Mouse (Mus musculus) forebrain, embryonic 13.5 days (tissue): ENCODE data around the gene Olfr938. TPM values are rescaled to one million over a fixed set of nuclear protein-coding genes. Genes with fewer than 3 reads are reported as not detected.

ENCODE experiments used
- ATAC-seq: fragments of 200-750 bp; cut with Nextera tagmentation; 2 replicates; pipeline ENCODE4 v1.8.0; 2017
- H3K27ac ChIP-seq: fragments of 300-500 bp; sonication (generic); 2 replicates; pipeline ENCODE4 v1.5.1; 2015; ENCODE audit warnings: inconsistent platforms, mild to moderate bottlenecking, moderate library complexity
- H3K27me3 ChIP-seq: fragments of 300-500 bp; sonication (generic); 2 replicates; pipeline ENCODE4 v1.6.1; 2015; ENCODE audit warnings: mild to moderate bottlenecking, inconsistent platforms
- H3K36me3 ChIP-seq: fragments of 300-500 bp; sonication (generic); 2 replicates; pipeline ENCODE4 v1.6.1; 2015; ENCODE audit warnings: mild to moderate bottlenecking, inconsistent platforms; ENCODE audit not compliant: poor library complexity, severe bottlenecking
- H3K4me1 ChIP-seq: fragments of 300-500 bp; sonication (generic); 2 replicates; pipeline ENCODE4 v1.6.1; 2015; ENCODE audit warnings: inconsistent platforms
- H3K4me2 ChIP-seq: fragments of 300-500 bp; sonication (generic); 2 replicates; pipeline ENCODE4 v1.6.1; 2015; ENCODE audit warnings: inconsistent platforms, mild to moderate bottlenecking, moderate library complexity
- H3K4me3 ChIP-seq: fragments of 300-500 bp; sonication (generic); 2 replicates; pipeline ENCODE4 v1.5.1; 2015; ENCODE audit warnings: mild to moderate bottlenecking, inconsistent platforms
- H3K9ac ChIP-seq: fragments of 300-500 bp; sonication (generic); 2 replicates; pipeline ENCODE4 v1.6.1; 2015; ENCODE audit warnings: mild to moderate bottlenecking, inconsistent platforms
- H3K9me3 ChIP-seq: fragments of 300-500 bp; sonication (generic); replicated peaks from 2 replicates; pipeline ENCODE4 v1.6.1; 2016; ENCODE audit warnings: inconsistent platforms
- WGBS: fragments of 180-500 bp; shearing (Covaris S2); methylation state at CpG from one replicate; pipeline ENCODE4 v1.1.7; 2015; 5-methylcytosine and 5-hydroxymethylcytosine counted together
- microRNA-seq: library from miRNA; unstranded; fragments of <30 nt; microRNA quantifications from one replicate; pipeline ENCODE4, GENCODE M21; 2016
- polyA plus RNA-seq: library from polyadenylated mRNA; unstranded; fragments of >200 nt; fragmentation: Nextera tagmentation; extraction: Ambion mirVana; gene quantifications from 2 replicates; pipeline ENCODE4 v1.2.1, GENCODE M21; 2015

Olfr938 gene
- polyA plus RNA-seq: not detected in 2 replicates

GRCm38 (mm10) chr9:39078787-39079186 is at the start of gene Olfr938:
Gene Olfr938 (minus strand): TSS chr9:39078887.
- Histone ChIP-seq H3K4me1 (no peaks in the 10 kb centered on the region), H3K36me3 (no peaks in the 10 kb centered on the region), H3K9me3 (0 out of 2 replicates have a peak, but pooled peaks cover 3% of the 10 kb centered on the region), H3K27ac (no peak within 1 kb of the TSS), H3K27me3 (no peaks in the 10 kb centered on the region), H3K9ac (no peak within 1 kb of the TSS), H3K4me3 (no peak within 1 kb of the TSS), H3K4me2 (no peak within 1 kb of the TSS)
- WGBS: 92% methylated on average over 2 of the region's 2 CpGs
- ATAC-seq: no peak

GRCm38 (mm10) chr9:39127831-39128230 is 49.1 kb upstream of the Olfr938 start, which contains the start of gene Olfr27:
Gene Olfr27 (plus strand): TSS chr9:39128131.
- no peak within 1 kb of the TSS for H3K4me2 ChIP-seq
- no peaks in the 10 kb centered on the region for H3K27me3 ChIP-seq
- no peak within 1 kb of the TSS for H3K4me3 ChIP-seq
- ATAC-seq: no peak
- no peak within 1 kb of the TSS for H3K27ac ChIP-seq
- no peaks in the 10 kb centered on the region for H3K36me3 ChIP-seq
- H3K4me1 ChIP-seq: no peaks in the 10 kb centered on the region
- no peak within 1 kb of the TSS for H3K9ac ChIP-seq
- H3K9me3 ChIP-seq: no peaks in the 10 kb centered on the region

DNA sequence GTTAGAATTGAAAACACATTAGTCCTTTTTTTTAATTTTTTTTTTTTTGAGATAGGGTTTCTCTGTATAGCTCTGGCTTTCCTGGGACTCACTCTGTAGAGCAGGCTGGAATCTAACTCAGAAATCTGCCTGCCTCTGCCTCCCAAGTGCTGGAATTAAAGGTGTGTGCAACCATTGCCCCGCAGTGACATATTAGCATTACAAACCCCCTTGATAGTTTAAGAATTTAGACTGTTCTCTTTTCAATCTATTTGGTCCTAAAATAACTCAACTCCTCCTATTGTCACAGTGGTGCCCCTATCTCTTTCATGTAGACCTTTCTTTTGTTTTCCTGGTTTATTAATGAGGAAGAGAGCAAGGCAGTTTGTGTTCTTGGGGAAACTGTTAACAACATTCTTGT is 48.6 kb upstream of the Olfr938 start:
- Histone ChIP-seq H3K4me3 (no peak overlapping the region), H3K4me2 (no peak overlapping the region), H3K9ac (no peak overlapping the region), H3K27ac (no peak overlapping the region), H3K27me3 (no peaks in the 10 kb centered on the region), H3K36me3 (no peaks in the 10 kb centered on the region), H3K9me3 (no peaks in the 10 kb centered on the region), H3K4me1 (no peaks in the 10 kb centered on the region)
- ATAC-seq: no peak
- WGBS: 91% methylated on average over 1 of the region's 1 CpGs

- 92% methylated on average over 1 of the region's 1 CpGs for WGBS
- Histone ChIP-seq H3K9ac (no peak within 1 kb of the TSS), H3K4me3 (no peak within 1 kb of the TSS), H3K27me3 (no peaks in the 10 kb centered on the region), H3K36me3 (no peaks in the 10 kb centered on the region), H3K27ac (no peak within 1 kb of the TSS), H3K4me2 (no peak within 1 kb of the TSS), H3K9me3 (no peaks in the 10 kb centered on the region), H3K4me1 (no peaks in the 10 kb centered on the region)
- ATAC-seq: no peak
Measured at GRCm38 (mm10) chr9:39064851-39065250, 13.8 kb downstream of the Olfr938 start, which contains the start of gene Olfr937. Gene Olfr937 (minus strand): TSS chr9:39064951.

Small RNAs within 50 kb of the gene (microRNA-seq; reads per million reads assigned to microRNA genes)
- gene Gm25032: not detected
- gene Gm25529: not detected

Other genes starting within 250 kb of the Olfr938 start
- gene Olfr924, start 234.4 kb downstream of the Olfr938 start, polyA plus RNA-seq: not detected in 2 replicates
- gene Olfr26, start 223.8 kb downstream of the Olfr938 start, polyA plus RNA-seq: not detected in 2 replicates
- not detected in 2 replicates for gene Olfr926, start 201.8 kb downstream of the Olfr938 start, polyA plus RNA-seq
- gene Olfr930, start 149.1 kb downstream of the Olfr938 start, polyA plus RNA-seq: not detected in 2 replicates
- not detected in 2 replicates for gene Olfr933, start 106.6 kb downstream of the Olfr938 start, polyA plus RNA-seq
- gene Olfr934, start 90.6 kb downstream of the Olfr938 start, polyA plus RNA-seq: not detected in 2 replicates
- not detected in 2 replicates for gene Olfr935, start 79.2 kb downstream of the Olfr938 start, polyA plus RNA-seq
- gene Olfr146, start 55.5 kb downstream of the Olfr938 start, polyA plus RNA-seq: not detected in 2 replicates
- gene Olfr937, start 13.9 kb downstream of the Olfr938 start, polyA plus RNA-seq: not detected in 2 replicates
- gene Olfr27, start 49.2 kb upstream of the Olfr938 start, polyA plus RNA-seq: not detected in 2 replicates
- gene Olfr943, start 87.4 kb upstream of the Olfr938 start, polyA plus RNA-seq: not detected in 2 replicates
- gene Olfr944, start 123.0 kb upstream of the Olfr938 start, polyA plus RNA-seq: not detected in 2 replicates
- not detected in 2 replicates for gene Olfr1537, start 171.1 kb upstream of the Olfr938 start, polyA plus RNA-seq
- gene Olfr945, start 197.9 kb upstream of the Olfr938 start, polyA plus RNA-seq: not detected in 2 replicates
- not detected in 2 replicates for gene Olfr948, start 247.2 kb upstream of the Olfr938 start, polyA plus RNA-seq